Mouse (Mus musculus) olfactory bulb, adult 2 months (tissue): ENCODE data around the gene Synpr.

ENCODE experiments used
- CTCF ChIP-seq: fragments of 200-500 bp; IDR thresholded peaks from 2 replicates; pipeline ENCODE4 v1.5.1; 2012; ENCODE audit warnings: low read depth, mild to moderate bottlenecking, low read length, moderate library complexity; ENCODE audit not compliant: insufficient read depth
- POLR2A ChIP-seq: fragments of 200-500 bp; IDR thresholded peaks from 2 replicates; pipeline ENCODE4 v1.6.1; 2012; ENCODE audit warnings: mild to moderate bottlenecking, low read depth, low read length, moderate library complexity; ENCODE audit not compliant: insufficient read depth

- TF ChIP-seq CTCF, result no peak
- no peak for TF ChIP-seq POLR2A
Observed at GRCm38 (mm10) chr14:13332497-13333306, 48.1 kb downstream of the Synpr start.
